Comparison of ENCODE assay signal across 8 mouse cellular contexts in genomic region chr3:152122720-152123119, GRCm38 (mm10). TPM values are rescaled to one million over a fixed set of nuclear protein-coding genes. Genes with fewer than 3 reads are reported as not detected.
DNase-seq lines count a peak whose midpoint lies in the region; ATAC-seq lines count a peak whose summit lies in the region.

No protein-coding gene starts in this region.

- H3K9ac ChIP-seq in midbrain, embryonic 14.5 days (replicated peaks; ENCODE audit: low read length) = no peak overlapping the region
- no peak overlapping the region for H3K9ac ChIP-seq in midbrain, embryonic 13.5 days (replicated peaks)

- no peak overlapping the region for H3K4me2 ChIP-seq in midbrain, embryonic 14.5 days (ENCODE audit: low read length)
- no peak overlapping the region for H3K4me2 ChIP-seq in midbrain, embryonic 13.5 days (replicated peaks)

- H3K27ac ChIP-seq in midbrain, embryonic 14.5 days (replicated peaks; ENCODE audit: low read depth, low read length) = no peak overlapping the region
- H3K27ac ChIP-seq in forebrain, embryonic 10.5 days = no peak overlapping the region
- no peak overlapping the region for H3K27ac ChIP-seq in midbrain, embryonic 13.5 days

- H3K36me3 ChIP-seq in midbrain, embryonic 14.5 days (ENCODE audit: control insufficient read depth, insufficient read depth, low read length) = no peaks in the 10 kb centered on the region
- no peaks in the 10 kb centered on the region for H3K36me3 ChIP-seq in forebrain, embryonic 10.5 days (replicated peaks)
- H3K36me3 ChIP-seq in midbrain, embryonic 13.5 days = no peaks in the 10 kb centered on the region

- peak; percentile 23 for DNase-seq in ES-CJ7 (ENCODE audit: low read depth, low spot score)
- peak; percentile 54 for DNase-seq in R1 (ENCODE audit: low read depth, low spot score)
- peak; percentile 49 for DNase-seq in lung, postnatal 14 days
- DNase-seq in right cerebral cortex, adult 2 months (ENCODE audit: low spot score in 2 of 2) = no peak
- DNase-seq in midbrain, embryonic 14.5 days = no peak
- no peak for DNase-seq in forebrain, embryonic 10.5 days (ENCODE audit: extremely low spot score, low spot score)

- no peaks in the 10 kb centered on the region for H3K4me1 ChIP-seq in midbrain, embryonic 14.5 days (ENCODE audit: control insufficient read depth, insufficient read depth, low read length)
- H3K4me1 ChIP-seq in forebrain, embryonic 10.5 days = no peaks in the 10 kb centered on the region
- H3K4me1 ChIP-seq in midbrain, embryonic 13.5 days (replicated peaks) = no peaks in the 10 kb centered on the region

- H3K27me3 ChIP-seq in midbrain, embryonic 14.5 days (ENCODE audit: control insufficient read depth, insufficient read depth, low read length) = no peaks in the 10 kb centered on the region
- H3K27me3 ChIP-seq in forebrain, embryonic 10.5 days (ENCODE audit: poor library complexity, severe bottlenecking) = no peaks in the 10 kb centered on the region
- 0 out of 2 replicates have a peak, but pooled peaks cover 3% of the 10 kb centered on the region for H3K27me3 ChIP-seq in midbrain, embryonic 13.5 days

- peak; percentile 86 for ATAC-seq in hematopoietic stem cell, adult 5-6 weeks (replicated peaks in 1 of 2; ENCODE audit: insufficient read depth in 1 of 2, low FRiP score in 2 of 2, low TSS enrichment in 1 of 2, low read depth in 1 of 2, poor library complexity in 2 of 2, severe bottlenecking in 2 of 2)
- ATAC-seq in midbrain, embryonic 14.5 days (ENCODE audit: low FRiP score, low TSS enrichment) = no peak
- no peak for ATAC-seq in midbrain, embryonic 13.5 days

- H3K9me3 ChIP-seq in midbrain, embryonic 14.5 days (ENCODE audit: control insufficient read depth, low read length) = no peaks in the 10 kb centered on the region
- H3K9me3 ChIP-seq in forebrain, embryonic 10.5 days = no peaks in the 10 kb centered on the region
- no peaks in the 10 kb centered on the region for H3K9me3 ChIP-seq in midbrain, embryonic 13.5 days

- no peak overlapping the region for H3K4me3 ChIP-seq in midbrain, embryonic 14.5 days (replicated peaks; ENCODE audit: low read depth, low read length)
- H3K4me3 ChIP-seq in forebrain, embryonic 10.5 days = no peak overlapping the region
- H3K4me3 ChIP-seq in midbrain, embryonic 13.5 days (replicated peaks) = no peak overlapping the region

- 80% methylated on average over 3 of the region's 3 CpGs for WGBS in midbrain, embryonic 14.5 days
- WGBS in forebrain, embryonic 10.5 days = 89% methylated on average over 3 of the region's 3 CpGs
- WGBS in midbrain, embryonic 13.5 days = 75% methylated on average over 3 of the region's 3 CpGs

RNA-seq across cellular contexts. Expression of gene Gipc2, which starts 43.3 kb away (rescaled TPM):
- total RNA-seq in hematopoietic stem cell, adult 5-6 weeks (2017) = not detected in 2 replicates
- 9.3 and 11.5 TPM in 2 replicates for polyA plus RNA-seq in midbrain, embryonic 14.5 days (2014; fragmentation: Nextera tagmentation; extraction: Ambion mirVana)
- 1.9 and 3.5 TPM in 2 replicates for polyA plus RNA-seq in forebrain, embryonic 10.5 days (2016; fragmentation: Nextera tagmentation; extraction: Ambion mirVana)
- 3.4 and 5.3 TPM in 2 replicates for polyA plus RNA-seq in midbrain, embryonic 13.5 days (2015; fragmentation: Nextera tagmentation; extraction: Ambion mirVana)

Comparison
In these comparisons a context has a peak if more than half of its experiments do, and no peak if none do; other contexts are left out.
1. DNase-seq: peak in ES-CJ7 (single experiment), R1 (single experiment) and lung, postnatal 14 days (single experiment); none in right cerebral cortex, adult 2 months (0 of 2), midbrain, embryonic 14.5 days (single experiment) and forebrain, embryonic 10.5 days (single experiment).
2. ATAC-seq: peak in hematopoietic stem cell, adult 5-6 weeks (2 of 2); none in midbrain, embryonic 14.5 days (single experiment) and midbrain, embryonic 13.5 days (single experiment).